Mouse (Mus musculus): ENCODE data around the gene Slc8b1. TPM values are rescaled to one million over a fixed set of nuclear protein-coding genes. Genes with fewer than 3 reads are reported as not detected.
A peak's percentile ranks its signal among the peaks of the same experiment; 100 is the strongest.

Slc8b1 gene
- polyA plus RNA-seq, 1 experiment from 2014 or later = 2.3 TPM

GRCm38 (mm10) chr5:120566101-120566500 lies 55.1 kb downstream of the Slc8b1 start:
- peak overlapping the region; percentile 90 for H3K27ac ChIP-seq (ENCODE audit: low read depth, low read length)
- ATAC-seq = peak; percentile 65
- no peaks in the 10 kb centered on the region for H3K27me3 ChIP-seq (replicated peaks; ENCODE audit: control insufficient read depth, insufficient read depth, low read length)
- 24% methylated on average over 5 of the region's 5 CpGs for WGBS
- peaks cover 71% of the 10 kb centered on the region for H3K4me1 ChIP-seq (ENCODE audit: control insufficient read depth, insufficient read depth, low read depth, low read length)
- H3K4me3 ChIP-seq (ENCODE audit: low read length) = no peak overlapping the region
- H3K9ac ChIP-seq (ENCODE audit: low read depth, low read length) = 0 out of 2 replicates have a peak overlapping the region, but pooled peaks have one; percentile 1
- no peaks in the 10 kb centered on the region for H3K9me3 ChIP-seq (ENCODE audit: control insufficient read depth, low read length)
- H3K36me3 ChIP-seq (ENCODE audit: control insufficient read depth, insufficient read depth, low read length) = no peaks in the 10 kb centered on the region
- H3K4me2 ChIP-seq (ENCODE audit: low read length) = peak overlapping the region; percentile 4; the same call in 1 of the 2 replicates

- 42% methylated on average over 9 of the region's 9 CpGs for WGBS
- Histone ChIP-seq H3K4me1 (ENCODE audit: control insufficient read depth, insufficient read depth, low read depth, low read length) (peaks cover 73% of the 10 kb centered on the region), H3K4me2 (ENCODE audit: low read length) (peak overlapping the region; percentile 4; the same call in 1 of the 2 replicates), H3K4me3 (ENCODE audit: low read length) (no peak overlapping the region), H3K9ac (ENCODE audit: low read depth, low read length) (peak overlapping the region; percentile 42), H3K27me3 (replicated peaks; ENCODE audit: control insufficient read depth, insufficient read depth, low read length) (no peaks in the 10 kb centered on the region), H3K36me3 (ENCODE audit: control insufficient read depth, insufficient read depth, low read length) (no peaks in the 10 kb centered on the region), H3K27ac (ENCODE audit: low read depth, low read length) (peak overlapping the region; percentile 90), H3K9me3 (ENCODE audit: control insufficient read depth, low read length) (no peaks in the 10 kb centered on the region)
- ATAC-seq = no peak
Measured at GRCm38 (mm10) chr5:120566681-120567252, 55.8 kb downstream of the Slc8b1 start.

GRCm38 (mm10) chr5:120567253-120567701 lies 56.3 kb downstream of the Slc8b1 start:
- Histone ChIP-seq H3K9me3 (ENCODE audit: control insufficient read depth, low read length) (no peaks in the 10 kb centered on the region), H3K4me1 (ENCODE audit: control insufficient read depth, insufficient read depth, low read depth, low read length) (peaks cover 75% of the 10 kb centered on the region), H3K4me3 (ENCODE audit: low read length) (no peak overlapping the region), H3K36me3 (ENCODE audit: control insufficient read depth, insufficient read depth, low read length) (no peaks in the 10 kb centered on the region), H3K9ac (ENCODE audit: low read depth, low read length) (peak overlapping the region; percentile 42), H3K4me2 (ENCODE audit: low read length) (peak overlapping the region; percentile 37; the same call in 1 of the 2 replicates), H3K27me3 (replicated peaks; ENCODE audit: control insufficient read depth, insufficient read depth, low read length) (no peaks in the 10 kb centered on the region), H3K27ac (ENCODE audit: low read depth, low read length) (peak overlapping the region; percentile 90)
- ATAC-seq = peak; percentile 41
- WGBS = 8% methylated on average over 21 of the region's 21 CpGs

- Histone ChIP-seq H3K27me3 (replicated peaks; ENCODE audit: control insufficient read depth, insufficient read depth, low read length) (no peaks in the 10 kb centered on the region), H3K4me3 (ENCODE audit: low read length) (no peak overlapping the region), H3K4me2 (ENCODE audit: low read length) (peak overlapping the region; percentile 37), H3K36me3 (ENCODE audit: control insufficient read depth, insufficient read depth, low read length) (no peaks in the 10 kb centered on the region), H3K9ac (ENCODE audit: low read depth, low read length) (peak overlapping the region; percentile 20), H3K27ac (ENCODE audit: low read depth, low read length) (peak overlapping the region; percentile 90), H3K9me3 (ENCODE audit: control insufficient read depth, low read length) (no peaks in the 10 kb centered on the region), H3K4me1 (ENCODE audit: control insufficient read depth, insufficient read depth, low read depth, low read length) (peaks cover 76% of the 10 kb centered on the region)
- WGBS = 17% methylated on average over 14 of the region's 14 CpGs
- peak; percentile 43 for ATAC-seq
Measured at GRCm38 (mm10) chr5:120567761-120568211, 56.8 kb downstream of the Slc8b1 start.

GRCm38 (mm10) chr5:120568336-120568768 lies 57.4 kb downstream of the Slc8b1 start:
- WGBS = 30% methylated on average over 9 of the region's 9 CpGs
- ATAC-seq = peak; percentile 28; the same call in 1 of the 2 replicates

GRCm38 (mm10) chr5:120568964-120569363 lies 58.0 kb downstream of the Slc8b1 start:
- Histone ChIP-seq H3K4me3 (ENCODE audit: low read length) (no peak overlapping the region), H3K27me3 (replicated peaks; ENCODE audit: control insufficient read depth, insufficient read depth, low read length) (no peaks in the 10 kb centered on the region), H3K9me3 (ENCODE audit: control insufficient read depth, low read length) (no peaks in the 10 kb centered on the region), H3K4me2 (ENCODE audit: low read length) (no peak overlapping the region), H3K27ac (ENCODE audit: low read depth, low read length) (peak overlapping the region; percentile 90), H3K4me1 (ENCODE audit: control insufficient read depth, insufficient read depth, low read depth, low read length) (peaks cover 71% of the 10 kb centered on the region), H3K36me3 (ENCODE audit: control insufficient read depth, insufficient read depth, low read length) (no peaks in the 10 kb centered on the region), H3K9ac (ENCODE audit: low read depth, low read length) (no peak overlapping the region)
- ATAC-seq = no peak
- 78% methylated on average over 4 of the region's 4 CpGs for WGBS

More at GRCm38 (mm10) chr5:120568336-120568768, 57.4 kb downstream of the Slc8b1 start:
- H3K9ac ChIP-seq (ENCODE audit: low read depth, low read length) = peak overlapping the region; percentile 20; the same call in 1 of the 2 replicates
- no peaks in the 10 kb centered on the region for H3K36me3 ChIP-seq (ENCODE audit: control insufficient read depth, insufficient read depth, low read length)
- no peaks in the 10 kb centered on the region for H3K9me3 ChIP-seq (ENCODE audit: control insufficient read depth, low read length)
- H3K4me3 ChIP-seq (ENCODE audit: low read length) = no peak overlapping the region
- no peaks in the 10 kb centered on the region for H3K27me3 ChIP-seq (replicated peaks; ENCODE audit: control insufficient read depth, insufficient read depth, low read length)
- H3K4me2 ChIP-seq (ENCODE audit: low read length) = peak overlapping the region; percentile 37
- peaks cover 72% of the 10 kb centered on the region for H3K4me1 ChIP-seq (ENCODE audit: control insufficient read depth, insufficient read depth, low read depth, low read length)
- peak overlapping the region; percentile 90 for H3K27ac ChIP-seq (ENCODE audit: low read depth, low read length)

- 0 out of 2 replicates have a peak overlapping the region, but pooled peaks have one; percentile 8 for H3K9ac ChIP-seq (ENCODE audit: low read depth, low read length)
- ATAC-seq = no peak
- WGBS = 80% methylated on average over 3 of the region's 3 CpGs
- no peak overlapping the region for H3K4me3 ChIP-seq (ENCODE audit: low read length)
- peak overlapping the region; percentile 16; the same call in 1 of the 2 replicates for H3K27ac ChIP-seq (ENCODE audit: low read depth, low read length)
- H3K27me3 ChIP-seq (replicated peaks; ENCODE audit: control insufficient read depth, insufficient read depth, low read length) = no peaks in the 10 kb centered on the region
- no peaks in the 10 kb centered on the region for H3K36me3 ChIP-seq (ENCODE audit: control insufficient read depth, insufficient read depth, low read length)
- H3K4me1 ChIP-seq (ENCODE audit: control insufficient read depth, insufficient read depth, low read depth, low read length) = peaks cover 67% of the 10 kb centered on the region
- H3K9me3 ChIP-seq (ENCODE audit: control insufficient read depth, low read length) = no peaks in the 10 kb centered on the region
- H3K4me2 ChIP-seq (ENCODE audit: low read length) = no peak overlapping the region
Measured at GRCm38 (mm10) chr5:120569791-120570190, 58.8 kb downstream of the Slc8b1 start.

GRCm38 (mm10) chr5:120570289-120570897 lies 59.4 kb downstream of the Slc8b1 start:
- Histone ChIP-seq H3K4me2 (ENCODE audit: low read length) (no peak overlapping the region), H3K27ac (ENCODE audit: low read depth, low read length) (peak overlapping the region; percentile 4), H3K4me3 (ENCODE audit: low read length) (no peak overlapping the region), H3K27me3 (replicated peaks; ENCODE audit: control insufficient read depth, insufficient read depth, low read length) (no peaks in the 10 kb centered on the region), H3K9ac (ENCODE audit: low read depth, low read length) (peak overlapping the region; percentile 28; the same call in 1 of the 2 replicates), H3K4me1 (ENCODE audit: control insufficient read depth, insufficient read depth, low read depth, low read length) (peaks cover 61% of the 10 kb centered on the region), H3K9me3 (ENCODE audit: control insufficient read depth, low read length) (no peaks in the 10 kb centered on the region), H3K36me3 (ENCODE audit: control insufficient read depth, insufficient read depth, low read length) (no peaks in the 10 kb centered on the region)
- ATAC-seq = no peak
- 74% methylated on average over 11 of the region's 11 CpGs for WGBS

GRCm38 (mm10) chr5:120571056-120571740 lies 60.2 kb downstream of the Slc8b1 start:
- no peaks in the 10 kb centered on the region for H3K27me3 ChIP-seq (replicated peaks; ENCODE audit: control insufficient read depth, insufficient read depth, low read length)
- 32% methylated on average over 14 of the region's 14 CpGs for WGBS
- H3K36me3 ChIP-seq (ENCODE audit: control insufficient read depth, insufficient read depth, low read length) = no peaks in the 10 kb centered on the region
- peak overlapping the region; percentile 28; the same call in 1 of the 2 replicates for H3K9ac ChIP-seq (ENCODE audit: low read depth, low read length)
- H3K27ac ChIP-seq (ENCODE audit: low read depth, low read length) = peak overlapping the region; percentile 6
- H3K4me2 ChIP-seq (ENCODE audit: low read length) = no peak overlapping the region
- no peak for ATAC-seq
- no peaks in the 10 kb centered on the region for H3K9me3 ChIP-seq (ENCODE audit: control insufficient read depth, low read length)
- peaks cover 53% of the 10 kb centered on the region for H3K4me1 ChIP-seq (ENCODE audit: control insufficient read depth, insufficient read depth, low read depth, low read length)
- no peak overlapping the region for H3K4me3 ChIP-seq (ENCODE audit: low read length)
